Mouse (Mus musculus) neural tube, embryonic 15.5 days (tissue): ENCODE data around the gene Rpl35. TPM values are rescaled to one million over a fixed set of nuclear protein-coding genes. Genes with fewer than 3 reads are reported as not detected.

Source experiments
- ATAC-seq: fragments of 200-750 bp; cut with Nextera tagmentation; 2 replicates; pipeline ENCODE4 v1.8.0; 2017; ENCODE audit warnings: mild to moderate bottlenecking, moderate TSS enrichment, moderate library complexity; ENCODE audit not compliant: low FRiP score
- H3K27ac ChIP-seq: fragments of 300-500 bp; sonication (generic); replicated peaks from 2 replicates; pipeline ENCODE4 v1.5.1; 2015; ENCODE audit warnings: mild to moderate bottlenecking, inconsistent platforms
- H3K27me3 ChIP-seq: fragments of 300-500 bp; sonication (generic); replicated peaks from 2 replicates; pipeline ENCODE4 v1.6.1; 2015; ENCODE audit warnings: inconsistent platforms
- H3K36me3 ChIP-seq: fragments of 300-500 bp; sonication (generic); 2 replicates; pipeline ENCODE4 v1.6.1; 2015; ENCODE audit warnings: inconsistent platforms
- H3K4me1 ChIP-seq: fragments of 300-500 bp; sonication (generic); 2 replicates; pipeline ENCODE4 v1.6.1; 2015; ENCODE audit warnings: inconsistent platforms
- H3K4me2 ChIP-seq: fragments of 300-500 bp; sonication (generic); 2 replicates; pipeline ENCODE4 v1.6.1; 2015; ENCODE audit warnings: inconsistent platforms, mild to moderate bottlenecking, moderate library complexity
- H3K4me3 ChIP-seq: fragments of 300-500 bp; sonication (generic); replicated peaks from 2 replicates; pipeline ENCODE4 v1.5.1; 2015; ENCODE audit warnings: mild to moderate bottlenecking, inconsistent platforms
- H3K9ac ChIP-seq: fragments of 300-500 bp; sonication (generic); replicated peaks from 2 replicates; pipeline ENCODE4 v1.6.1; 2015; ENCODE audit warnings: mild to moderate bottlenecking, inconsistent platforms
- H3K9me3 ChIP-seq: fragments of 300-500 bp; sonication (generic); replicated peaks from 2 replicates; pipeline ENCODE4 v1.6.1; 2016; ENCODE audit warnings: inconsistent platforms
- WGBS: fragments of 180-500 bp; shearing (Covaris S2); methylation state at CpG from one replicate; pipeline ENCODE4 v1.1.7; 2015; ENCODE audit warnings: mixed read lengths; 5-methylcytosine and 5-hydroxymethylcytosine counted together
- polyA plus RNA-seq: library from polyadenylated mRNA; unstranded; fragments of >200 nt; fragmentation: Nextera tagmentation; extraction: Ambion mirVana; gene quantifications from 2 replicates; pipeline ENCODE4 v1.2.1, GENCODE M21; 2015

Gene Rpl35
- polyA plus RNA-seq, 1 experiment from 2014 or later: 636 TPM

GRCm38 (mm10) chr2:38992452-38992851, 13.0 kb downstream of the Rpl35 start:
- Histone ChIP-seq H3K9ac (no peak overlapping the region), H3K27me3 (no peaks in the 10 kb centered on the region; the same call in 1 of the 2 replicates), H3K4me2 (no peak overlapping the region), H3K9me3 (no peaks in the 10 kb centered on the region), H3K4me1 (peaks cover 3% of the 10 kb centered on the region; the same call in 1 of the 2 replicates), H3K36me3 (no peaks in the 10 kb centered on the region), H3K27ac (no peak overlapping the region), H3K4me3 (no peak overlapping the region)
- ATAC-seq: no peak
- 45% methylated on average over 4 of the region's 4 CpGs for WGBS

GRCm38 (mm10) chr2:38992004-38992403, 13.4 kb downstream of the Rpl35 start:
- ATAC-seq: no peak
- WGBS: 84% methylated on average over 4 of the region's 4 CpGs
- Histone ChIP-seq H3K36me3 (no peaks in the 10 kb centered on the region), H3K27me3 (no peaks in the 10 kb centered on the region; the same call in 1 of the 2 replicates), H3K27ac (no peak overlapping the region), H3K9me3 (no peaks in the 10 kb centered on the region), H3K4me3 (no peak overlapping the region), H3K4me1 (0 out of 2 replicates have a peak, but pooled peaks cover 3% of the 10 kb centered on the region), H3K9ac (no peak overlapping the region), H3K4me2 (no peak overlapping the region)

GRCm38 (mm10) chr2:38988929-38989328, 16.5 kb downstream of the Rpl35 start:
- WGBS: 96% methylated on average over 2 of the region's 2 CpGs
- no peaks in the 10 kb centered on the region for H3K9me3 ChIP-seq
- H3K4me2 ChIP-seq: no peak overlapping the region
- no peak overlapping the region for H3K4me3 ChIP-seq
- no peaks in the 10 kb centered on the region for H3K36me3 ChIP-seq
- no peak overlapping the region for H3K27ac ChIP-seq
- no peaks in the 10 kb centered on the region for H3K27me3 ChIP-seq
- H3K4me1 ChIP-seq: 0 out of 2 replicates have a peak, but pooled peaks cover 3% of the 10 kb centered on the region
- ATAC-seq: no peak
- H3K9ac ChIP-seq: no peak overlapping the region

GRCm38 (mm10) chr2:38987803-38988510, 17.5 kb downstream of the Rpl35 start:
- Histone ChIP-seq H3K36me3 (no peaks in the 10 kb centered on the region), H3K9ac (no peak overlapping the region), H3K4me2 (no peak overlapping the region), H3K9me3 (no peaks in the 10 kb centered on the region), H3K27me3 (no peaks in the 10 kb centered on the region), H3K4me1 (0 out of 2 replicates have a peak, but pooled peaks cover 3% of the 10 kb centered on the region), H3K4me3 (no peak overlapping the region), H3K27ac (no peak overlapping the region)
- 88% methylated on average over 6 of the region's 6 CpGs for WGBS
- ATAC-seq: no peak

GRCm38 (mm10) chr2:38987371-38987770, 18.1 kb downstream of the Rpl35 start:
- no peak overlapping the region for H3K9ac ChIP-seq
- ATAC-seq: no peak
- H3K9me3 ChIP-seq: no peaks in the 10 kb centered on the region
- H3K27ac ChIP-seq: no peak overlapping the region
- no peak overlapping the region for H3K4me2 ChIP-seq
- H3K4me3 ChIP-seq: no peak overlapping the region
- H3K36me3 ChIP-seq: no peaks in the 10 kb centered on the region
- WGBS: 89% methylated on average over 1 of the region's 1 CpGs
- 0 out of 2 replicates have a peak, but pooled peaks cover 3% of the 10 kb centered on the region for H3K4me1 ChIP-seq
- no peaks in the 10 kb centered on the region for H3K27me3 ChIP-seq

- no peaks in the 10 kb centered on the region for H3K9me3 ChIP-seq
- no peak overlapping the region for H3K27ac ChIP-seq
- 86% methylated on average over 3 of the region's 3 CpGs for WGBS
- no peak overlapping the region for H3K4me3 ChIP-seq
- 0 out of 2 replicates have a peak, but pooled peaks cover 3% of the 10 kb centered on the region for H3K4me1 ChIP-seq
- H3K27me3 ChIP-seq: no peaks in the 10 kb centered on the region
- no peak overlapping the region for H3K9ac ChIP-seq
- no peaks in the 10 kb centered on the region for H3K36me3 ChIP-seq
- ATAC-seq: no peak
- no peak overlapping the region for H3K4me2 ChIP-seq
These were observed 18.8 kb downstream of the Rpl35 start for GRCm38 (mm10) chr2:38986580-38986979.

- WGBS: 90% methylated on average over 2 of the region's 2 CpGs
These were observed 22.0 kb downstream of the Rpl35 start for GRCm38 (mm10) chr2:38983456-38983855.

GRCm38 (mm10) chr2:38977837-38978236, 27.6 kb downstream of the Rpl35 start:
- no peak overlapping the region for H3K27ac ChIP-seq
- no peaks in the 10 kb centered on the region for H3K4me1 ChIP-seq
- no peak for ATAC-seq
- H3K9ac ChIP-seq: no peak overlapping the region
- no peaks in the 10 kb centered on the region for H3K36me3 ChIP-seq
- 74% methylated on average over 4 of the region's 4 CpGs for WGBS
- no peak overlapping the region for H3K4me3 ChIP-seq
- H3K4me2 ChIP-seq: no peak overlapping the region
- H3K27me3 ChIP-seq: no peaks in the 10 kb centered on the region
- H3K9me3 ChIP-seq: no peaks in the 10 kb centered on the region

More at GRCm38 (mm10) chr2:38983456-38983855, 22.0 kb downstream of the Rpl35 start:
- no peaks in the 10 kb centered on the region for H3K36me3 ChIP-seq
- no peaks in the 10 kb centered on the region for H3K9me3 ChIP-seq
- no peak overlapping the region for H3K4me3 ChIP-seq
- ATAC-seq: no peak
- no peak overlapping the region for H3K27ac ChIP-seq
- H3K4me1 ChIP-seq: 0 out of 2 replicates have a peak, but pooled peaks cover 3% of the 10 kb centered on the region
- H3K9ac ChIP-seq: no peak overlapping the region
- H3K4me2 ChIP-seq: no peak overlapping the region
- no peaks in the 10 kb centered on the region for H3K27me3 ChIP-seq

GRCm38 (mm10) chr2:38975941-38976805, 29.3 kb downstream of the Rpl35 start:
- Histone ChIP-seq H3K4me3 (no peak overlapping the region), H3K4me2 (no peak overlapping the region), H3K9ac (no peak overlapping the region), H3K27me3 (no peaks in the 10 kb centered on the region), H3K9me3 (no peaks in the 10 kb centered on the region), H3K27ac (no peak overlapping the region), H3K4me1 (no peaks in the 10 kb centered on the region), H3K36me3 (no peaks in the 10 kb centered on the region)
- ATAC-seq: no peak
- 85% methylated on average over 21 of the region's 21 CpGs for WGBS

GRCm38 (mm10) chr2:38975181-38975580, 30.2 kb downstream of the Rpl35 start:
- no peak for ATAC-seq
- H3K9ac ChIP-seq: no peak overlapping the region
- H3K9me3 ChIP-seq: no peaks in the 10 kb centered on the region
- no peak overlapping the region for H3K4me3 ChIP-seq
- no peaks in the 10 kb centered on the region for H3K27me3 ChIP-seq
- no peaks in the 10 kb centered on the region for H3K36me3 ChIP-seq
- H3K27ac ChIP-seq: no peak overlapping the region
- 87% methylated on average over 3 of the region's 3 CpGs for WGBS
- no peaks in the 10 kb centered on the region for H3K4me1 ChIP-seq
- no peak overlapping the region for H3K4me2 ChIP-seq

GRCm38 (mm10) chr2:38974171-38974570, 31.3 kb downstream of the Rpl35 start:
- 41% methylated on average over 2 of the region's 2 CpGs for WGBS
- Histone ChIP-seq H3K36me3 (no peaks in the 10 kb centered on the region), H3K9ac (no peak overlapping the region), H3K4me2 (no peak overlapping the region), H3K4me1 (no peaks in the 10 kb centered on the region), H3K9me3 (no peaks in the 10 kb centered on the region), H3K27ac (no peak overlapping the region), H3K4me3 (no peak overlapping the region), H3K27me3 (no peaks in the 10 kb centered on the region)
- ATAC-seq: no peak

GRCm38 (mm10) chr2:38973701-38974100, 31.7 kb downstream of the Rpl35 start:
- no peaks in the 10 kb centered on the region for H3K9me3 ChIP-seq
- ATAC-seq: no peak
- no peaks in the 10 kb centered on the region for H3K27me3 ChIP-seq
- H3K4me2 ChIP-seq: no peak overlapping the region
- no peak overlapping the region for H3K27ac ChIP-seq
- 77% methylated on average over 7 of the region's 7 CpGs for WGBS
- H3K36me3 ChIP-seq: no peaks in the 10 kb centered on the region
- no peak overlapping the region for H3K9ac ChIP-seq
- H3K4me1 ChIP-seq: no peaks in the 10 kb centered on the region
- H3K4me3 ChIP-seq: no peak overlapping the region
